Mouse (Mus musculus) liver, embryonic 14.5 days (tissue): ENCODE measurements at regions not wholly inside any gene's neighbourhood (a gene's known extent, or its start where the extent isn't known, plus 50 kb on each side); places are given as distances from the start of the nearest gene placed in this dataset.

Experiments
- ATAC-seq: fragments of 200-750 bp; cut with Nextera tagmentation; 2 replicates; pipeline ENCODE4 v1.8.0; 2017; ENCODE audit warnings: moderate number of reproducible peaks, mild to moderate bottlenecking, moderate library complexity; ENCODE audit not compliant: insufficient read depth
- DNase-seq, 3 experiments: peaks; one replicate each; pipeline ENCODE4 v3.0.0-alpha.2; 2012 to 2013; ENCODE audit warnings: low read depth in 3 of 3, low spot score in 3 of 3
- H3K27ac ChIP-seq: fragments of 300-500 bp; sonication (generic); 2 replicates; pipeline ENCODE4 v1.5.1; 2014; ENCODE audit warnings: moderate library complexity, mild to moderate bottlenecking, control low read depth, inconsistent platforms
- H3K27me3 ChIP-seq: fragments of 300-500 bp; sonication (generic); 2 replicates; pipeline ENCODE4 v1.6.1; 2014; ENCODE audit warnings: mild to moderate bottlenecking, low read length, moderate library complexity; ENCODE audit not compliant: control insufficient read depth, insufficient read depth
- H3K36me3 ChIP-seq: fragments of 300-500 bp; sonication (generic); replicated peaks from 2 replicates; pipeline ENCODE4 v1.6.1; 2014; ENCODE audit warnings: low read depth; ENCODE audit not compliant: control insufficient read depth, insufficient read depth
- H3K4me1 ChIP-seq, 2 experiments: fragments of 200-500 bp in 1 of 2; fragments of 300-500 bp in 1 of 2; sonication (generic) in 1 of 2; replicated peaks; 2 replicates each; pipeline ENCODE4 v1.6.1; 2012 to 2014; ENCODE audit warnings: antibody characterized with exemption in 1 of 2, inconsistent platforms in 1 of 2, low read length in 1 of 2; ENCODE audit not compliant: control insufficient read depth in 2 of 2, insufficient read depth in 2 of 2
- H3K4me2 ChIP-seq: fragments of 300-500 bp; sonication (generic); 2 replicates; pipeline ENCODE4 v1.6.1; 2014; ENCODE audit warnings: low read depth, mild to moderate bottlenecking, control low read depth, moderate library complexity
- H3K4me3 ChIP-seq, 2 experiments: fragments of 200-500 bp in 1 of 2; fragments of 300-500 bp in 1 of 2; sonication (generic) in 1 of 2; 2 replicates each; pipeline ENCODE4 v1.5.1; 2012 to 2014; ENCODE audit warnings: low read depth in 2 of 2, low read length in 2 of 2, mild to moderate bottlenecking in 2 of 2, control low read depth in 1 of 2, inconsistent platforms in 1 of 2, moderate library complexity in 1 of 2; ENCODE audit not compliant: insufficient read depth in 1 of 2
- H3K9ac ChIP-seq: fragments of 300-500 bp; sonication (generic); replicated peaks from 2 replicates; pipeline ENCODE4 v1.6.1; 2014; ENCODE audit warnings: mild to moderate bottlenecking, control low read depth, moderate library complexity
- H3K9me3 ChIP-seq: fragments of 300-500 bp; sonication (generic); 2 replicates; pipeline ENCODE4 v1.6.1; 2016; ENCODE audit warnings: low read length, mixed read lengths; ENCODE audit not compliant: control insufficient read depth
- CTCF ChIP-seq: IDR thresholded peaks from 2 replicates; pipeline ENCODE4 v1.5.1; 2016; ENCODE audit warnings: antibody characterized with exemption, low read depth, control low read depth
- EP300 ChIP-seq: IDR thresholded peaks from 2 replicates; pipeline ENCODE4 v1.6.1; 2016; ENCODE audit warnings: antibody characterized with exemption, low read depth
- WGBS: fragments of 180-500 bp; shearing (Covaris S2); extraction: QIAGEN DNeasy Blood & Tissue Kit; methylation state at CpG from one replicate; pipeline ENCODE4 v1.1.7; 2014; ENCODE audit not compliant: insufficient replicate concordance; 5-methylcytosine and 5-hydroxymethylcytosine counted together

GRCm38 (mm10) chr17:83137720-83138119, 77.4 kb upstream of the Pkdcc start:
- Histone ChIP-seq H3K4me3 (no peak overlapping the region), H3K4me1 (no peaks in the 10 kb centered on the region; a peak in 1 of 4 replicates), H3K27me3 (no peaks in the 10 kb centered on the region), H3K9me3 (no peaks in the 10 kb centered on the region), H3K27ac (no peak overlapping the region), H3K36me3 (no peaks in the 10 kb centered on the region), H3K4me2 (no peak overlapping the region), H3K9ac (no peak overlapping the region)
- DNase-seq (no peak), ATAC-seq (no peak)
- TF ChIP-seq EP300, result no peak
- TF ChIP-seq CTCF, result no peak
- 25% methylated on average over 7 of the region's 7 CpGs for WGBS

- H3K4me1 ChIP-seq, result no peaks in the 10 kb centered on the region; a peak in 1 of 4 replicates
- no peak overlapping the region for H3K4me2 ChIP-seq
- no peaks in the 10 kb centered on the region for H3K9me3 ChIP-seq
- H3K27me3 ChIP-seq, result no peaks in the 10 kb centered on the region
- WGBS, result 49% methylated on average over 11 of the region's 11 CpGs
- no peaks in the 10 kb centered on the region for H3K36me3 ChIP-seq
- no peak overlapping the region for H3K9ac ChIP-seq
- ATAC-seq, result no peak
- H3K27ac ChIP-seq, result no peak overlapping the region
- DNase-seq, result no peak
- no peak for TF ChIP-seq EP300
- no peak overlapping the region for H3K4me3 ChIP-seq
These were observed 76.3 kb upstream of the Pkdcc start for GRCm38 (mm10) chr17:83138493-83139417.

- TF ChIP-seq CTCF (no peak), EP300 (no peak)
- Histone ChIP-seq H3K27me3 (no peaks in the 10 kb centered on the region), H3K4me2 (no peak overlapping the region), H3K4me1 (no peaks in the 10 kb centered on the region), H3K36me3 (no peaks in the 10 kb centered on the region), H3K27ac (no peak overlapping the region), H3K4me3 (no peak overlapping the region), H3K9ac (no peak overlapping the region), H3K9me3 (no peaks in the 10 kb centered on the region)
- ATAC-seq (no peak), DNase-seq (no peak)
- WGBS, result 71% methylated on average over 15 of the region's 15 CpGs
These were observed 66.6 kb upstream of the Pkdcc start for GRCm38 (mm10) chr17:83148371-83148929.

DNA sequence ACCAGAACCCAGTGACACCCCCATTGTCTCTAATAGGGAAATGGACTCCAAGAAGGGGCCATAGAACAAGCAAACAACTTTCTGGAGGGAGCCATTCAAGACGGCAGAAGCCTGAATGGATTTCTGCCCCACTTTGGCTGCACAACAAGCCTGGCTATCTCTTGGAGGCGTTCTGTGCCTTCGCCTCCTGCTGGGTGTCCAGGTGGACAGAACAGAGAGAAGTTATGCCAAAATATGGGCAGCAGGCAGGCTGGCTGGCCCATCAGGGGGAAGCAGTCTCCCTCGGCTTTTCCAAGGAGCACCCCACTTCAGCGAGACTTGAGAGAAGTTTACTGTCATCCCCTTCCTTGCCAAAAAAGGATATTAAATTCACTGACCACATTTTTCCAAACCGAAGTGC, 65.8 kb upstream of the Pkdcc start:
- Histone ChIP-seq H3K9ac (no peak overlapping the region), H3K27ac (no peak overlapping the region), H3K27me3 (no peaks in the 10 kb centered on the region), H3K36me3 (no peaks in the 10 kb centered on the region), H3K4me1 (no peaks in the 10 kb centered on the region), H3K4me3 (no peak overlapping the region), H3K4me2 (no peak overlapping the region), H3K9me3 (no peaks in the 10 kb centered on the region)
- ATAC-seq (no peak), DNase-seq (no peak)
- WGBS, result 69% methylated on average over 6 of the region's 6 CpGs
- TF ChIP-seq EP300 (no peak), CTCF (no peak)

- TF ChIP-seq CTCF (no peak), EP300 (no peak)
- 53% methylated on average over 4 of the region's 4 CpGs for WGBS
- Histone ChIP-seq H3K27ac (no peak overlapping the region), H3K4me1 (no peaks in the 10 kb centered on the region; a peak in 1 of 4 replicates), H3K4me3 (no peak overlapping the region), H3K27me3 (no peaks in the 10 kb centered on the region), H3K9me3 (no peaks in the 10 kb centered on the region), H3K36me3 (no peaks in the 10 kb centered on the region), H3K4me2 (no peak overlapping the region), H3K9ac (no peak overlapping the region)
- DNase-seq (no peak), ATAC-seq (no peak)
These were observed 60.0 kb upstream of the Pkdcc start for GRCm38 (mm10) chr17:83155106-83155505.
